Mouse (Mus musculus) cortical plate, adult 2 months (tissue): ENCODE measurements around the gene Spaar. TPM values are rescaled to one million over a fixed set of nuclear protein-coding genes. Genes with fewer than 3 reads are reported as not detected.
A peak's percentile ranks its signal among the peaks of the same experiment; 100 is the strongest.

ENCODE experiments used
- H3K27ac ChIP-seq: fragments of 200-500 bp; 2 replicates; pipeline ENCODE4 v1.5.1; 2012; ENCODE audit warnings: low read length, control low read depth, inconsistent platforms; ENCODE audit not compliant: insufficient read depth
- H3K4me1 ChIP-seq: fragments of 200-500 bp; 2 replicates; pipeline ENCODE4 v1.6.1; 2011; ENCODE audit warnings: low read length; ENCODE audit not compliant: control insufficient read depth, insufficient read depth
- H3K4me3 ChIP-seq: fragments of 200-500 bp; 2 replicates; pipeline ENCODE4 v1.5.1; 2011; ENCODE audit warnings: mild to moderate bottlenecking, low read length, control low read depth; ENCODE audit not compliant: insufficient read depth
- CTCF ChIP-seq: fragments of 200-500 bp; IDR thresholded peaks from 2 replicates; pipeline ENCODE4 v1.5.1; 2011; ENCODE audit warnings: mild to moderate bottlenecking, control low read depth, low read length; ENCODE audit not compliant: insufficient read depth; ENCODE audit errors: extremely low read depth
- POLR2A ChIP-seq: fragments of 200-500 bp; IDR thresholded peaks from 2 replicates; pipeline ENCODE4 v1.6.1; 2011; ENCODE audit warnings: mild to moderate bottlenecking, low read length, control low read depth; ENCODE audit not compliant: insufficient read depth; ENCODE audit errors: extremely low read depth
- polyA plus RNA-seq: library from polyadenylated mRNA; depleted of rRNA; stranded (reverse); fragments of >200 nt; gene quantifications from 2 replicates; pipeline ENCODE4 v1.2.3, GENCODE M21; 2012

The Spaar gene
- polyA plus RNA-seq, 1 experiment = 1.1 TPM

DNA sequence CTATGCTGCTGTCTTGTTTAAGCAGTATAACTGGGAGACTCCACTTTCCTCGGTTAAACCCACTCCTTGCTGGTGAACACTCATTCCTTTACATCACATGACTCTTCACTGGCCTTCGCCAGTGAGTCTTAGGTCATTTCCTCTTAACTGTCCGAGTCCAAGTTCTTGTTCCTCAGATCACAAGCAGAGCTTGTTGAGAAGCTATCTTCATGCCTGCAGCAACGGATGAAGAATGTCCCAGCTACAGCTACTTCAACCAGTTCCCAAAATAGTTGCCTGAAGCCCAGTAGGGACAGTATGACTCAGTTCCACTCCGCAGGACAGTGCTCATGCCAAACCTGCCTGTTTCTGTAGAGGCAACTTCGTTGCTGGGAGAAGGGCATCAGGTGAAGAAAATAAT is 27.4 kb downstream of the Spaar start:
- no peak overlapping the region for H3K27ac ChIP-seq
- H3K4me1 ChIP-seq = no peaks in the 10 kb centered on the region
- TF ChIP-seq CTCF = no peak
- TF ChIP-seq POLR2A = no peak
- H3K4me3 ChIP-seq = no peak overlapping the region

DNA sequence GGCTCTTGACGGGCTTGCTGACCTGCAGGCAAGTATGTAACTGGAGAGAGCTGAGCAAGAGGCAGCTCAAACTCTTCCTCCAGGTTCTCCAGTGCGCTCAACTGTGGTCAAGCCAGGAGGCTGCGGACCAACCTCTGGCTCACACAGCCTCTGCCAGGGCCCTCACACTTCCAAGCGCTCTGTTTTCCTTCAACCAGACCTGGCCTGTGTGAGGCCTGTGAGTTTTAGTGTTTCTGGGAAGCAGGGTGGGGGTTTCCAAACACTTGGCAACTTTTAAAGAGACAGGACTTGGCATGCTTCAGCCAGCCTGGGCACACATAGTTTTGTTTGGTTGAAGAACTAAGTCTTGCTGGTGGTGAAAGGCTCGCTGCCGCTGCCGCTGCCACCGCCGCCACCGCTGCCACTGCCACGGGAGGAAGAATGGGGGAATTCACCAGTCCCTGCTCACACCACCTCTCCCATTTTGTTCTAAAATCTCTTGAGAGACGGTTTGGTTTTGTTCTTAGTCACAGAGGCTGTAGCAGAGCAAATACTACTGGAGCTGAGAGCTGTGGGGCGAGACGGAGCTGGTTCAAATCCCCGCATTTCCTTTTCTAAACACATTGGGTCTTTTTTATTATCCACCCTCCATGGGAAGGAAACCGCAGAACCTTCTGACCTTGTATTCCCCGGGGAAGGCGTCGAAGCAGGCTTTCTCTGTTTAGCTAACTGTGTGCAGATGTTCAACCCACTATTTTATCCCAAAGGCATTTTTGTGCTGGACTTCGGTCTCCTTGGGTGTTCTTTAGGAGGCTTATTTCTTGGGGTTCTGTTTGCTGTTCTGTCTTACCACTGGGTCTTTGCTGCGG is 30.0 kb downstream of the Spaar start:
- no peak overlapping the region for H3K4me3 ChIP-seq
- no peaks in the 10 kb centered on the region for H3K4me1 ChIP-seq
- no peak overlapping the region for H3K27ac ChIP-seq
- TF ChIP-seq CTCF (no peak), POLR2A (no peak)

DNA sequence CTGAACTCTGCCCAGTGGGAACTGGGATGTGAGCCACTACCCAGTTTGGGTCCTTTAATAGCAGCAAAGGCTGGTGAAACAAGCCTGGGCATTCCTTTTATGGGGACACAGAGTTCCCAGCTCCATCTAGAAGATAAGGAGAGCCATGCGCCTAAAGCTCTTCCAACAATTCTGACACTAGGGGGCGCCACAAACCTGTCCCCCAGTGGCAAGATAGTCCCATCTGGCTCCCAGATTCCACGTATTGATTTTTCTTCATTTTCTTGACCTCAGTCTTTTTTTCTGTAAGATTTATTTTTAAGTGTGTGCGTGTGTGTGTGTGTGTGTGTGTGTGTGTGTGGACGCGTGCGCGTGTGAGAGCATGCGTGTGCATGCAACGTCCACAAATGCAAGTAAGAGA is 30.6 kb downstream of the Spaar start:
- TF ChIP-seq CTCF (peak; percentile 43), POLR2A (no peak)
- H3K27ac ChIP-seq = no peak overlapping the region
- no peak overlapping the region for H3K4me3 ChIP-seq
- H3K4me1 ChIP-seq = no peaks in the 10 kb centered on the region

DNA sequence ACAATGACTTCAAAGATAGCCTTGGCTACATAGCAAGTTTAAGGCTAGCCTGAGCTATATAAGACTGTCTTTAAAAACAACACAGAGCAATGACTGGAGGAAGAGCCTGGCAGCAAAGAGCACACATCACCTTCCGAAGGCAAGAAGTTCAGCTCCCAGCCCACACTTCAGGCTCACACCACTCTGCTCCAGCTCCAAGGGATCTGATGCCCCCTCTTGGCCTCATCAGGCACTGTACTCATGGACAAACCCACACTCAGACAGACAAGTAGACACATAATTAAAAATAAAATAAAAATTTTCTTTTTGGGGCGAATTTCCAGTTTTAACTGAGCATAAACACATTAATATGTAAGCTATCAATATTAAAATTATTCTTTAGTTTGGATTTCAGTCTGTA is 31.5 kb downstream of the Spaar start:
- Histone ChIP-seq H3K27ac (no peak overlapping the region), H3K4me1 (no peaks in the 10 kb centered on the region), H3K4me3 (no peak overlapping the region)
- TF ChIP-seq CTCF (no peak), POLR2A (no peak)

DNA sequence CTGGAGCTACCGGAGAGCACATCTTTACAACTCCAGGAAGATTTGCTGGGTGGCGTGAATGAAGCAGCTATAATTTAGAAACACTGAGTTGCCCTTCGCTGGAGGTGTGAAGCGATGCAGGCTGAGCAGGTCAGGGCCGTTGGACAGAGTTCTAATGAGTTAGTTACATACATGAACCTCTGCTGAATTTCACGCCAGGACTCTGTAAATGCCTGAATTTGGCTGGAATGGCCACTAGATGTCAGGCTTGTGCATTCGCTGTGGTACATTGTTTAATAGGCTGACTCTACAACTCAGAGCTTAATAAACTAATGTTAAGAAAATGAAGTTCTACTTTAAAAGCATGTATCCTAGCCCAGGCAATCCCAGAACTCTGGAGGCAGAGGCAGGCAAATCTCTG is 33.6 kb downstream of the Spaar start:
- Histone ChIP-seq H3K4me1 (no peaks in the 10 kb centered on the region), H3K27ac (no peak overlapping the region), H3K4me3 (no peak overlapping the region)
- TF ChIP-seq POLR2A (no peak), CTCF (peak; percentile 84)

DNA sequence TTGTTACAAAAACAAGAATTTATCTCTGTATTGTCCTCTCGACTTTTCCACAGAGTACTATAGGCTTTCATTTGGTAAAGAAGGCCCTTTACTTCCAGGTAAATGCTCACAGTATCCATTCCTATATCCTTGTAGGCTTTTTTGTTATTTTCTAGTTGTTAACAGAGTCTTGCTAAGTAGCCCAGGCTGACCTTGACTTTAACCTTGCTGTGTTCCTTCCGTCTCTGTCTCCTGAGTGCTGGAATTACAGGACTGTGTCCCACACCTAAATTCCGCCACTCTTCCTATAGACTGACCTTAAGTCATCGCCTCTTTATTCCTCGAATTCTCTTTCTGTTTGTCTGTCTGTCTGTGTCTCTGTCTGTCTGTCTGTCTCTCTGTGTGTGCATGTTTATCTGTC is 38.5 kb downstream of the Spaar start:
- Histone ChIP-seq H3K27ac (no peak overlapping the region), H3K4me1 (no peaks in the 10 kb centered on the region), H3K4me3 (no peak overlapping the region)
- TF ChIP-seq POLR2A (no peak), CTCF (no peak)

DNA sequence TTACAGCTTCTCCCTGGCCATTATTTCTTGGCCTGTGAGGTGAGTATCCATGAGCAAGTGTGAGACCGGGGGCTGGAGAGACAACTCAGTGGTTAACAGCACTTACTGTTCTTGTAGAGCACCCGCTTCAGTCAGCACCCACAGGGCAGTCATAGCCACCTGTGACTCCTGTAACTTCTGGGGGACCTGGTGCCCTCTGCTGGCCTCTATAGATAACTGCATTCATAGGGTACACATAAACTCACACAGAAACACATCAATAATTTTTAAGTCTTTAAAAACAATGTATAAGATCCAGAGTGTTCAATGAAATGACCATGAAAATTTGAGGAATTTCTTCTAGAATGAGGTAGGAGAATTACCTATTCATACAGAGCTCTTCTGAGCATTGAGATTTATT is 39.5 kb downstream of the Spaar start:
- Histone ChIP-seq H3K27ac (no peak overlapping the region), H3K4me1 (no peaks in the 10 kb centered on the region), H3K4me3 (no peak overlapping the region)
- no peak for TF ChIP-seq POLR2A
- no peak for TF ChIP-seq CTCF

DNA sequence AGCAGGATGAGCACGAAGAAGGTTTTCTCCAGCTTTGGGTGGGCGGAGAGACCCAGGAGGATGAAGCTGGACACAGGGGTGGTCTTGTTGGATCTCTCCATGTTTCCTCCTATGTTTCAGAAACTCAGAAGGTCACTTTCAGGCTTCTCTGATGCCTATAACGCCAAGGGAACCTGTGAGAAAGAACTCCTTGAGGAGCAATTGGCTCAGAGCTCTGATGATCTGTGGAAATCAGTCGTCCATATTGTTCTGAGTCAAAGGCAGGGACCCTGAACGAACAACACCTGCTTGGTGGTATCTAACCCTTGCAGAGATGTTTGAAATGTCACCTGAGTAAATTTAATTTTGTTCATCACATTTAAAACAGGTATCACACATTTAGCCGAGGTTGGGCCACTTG is 41.1 kb downstream of the Spaar start, which contains the start of gene Olfr159:
Gene Olfr159, minus strand, starts transcription at position 101 of the 400 bp plus-strand sequence.
- no peak within 1 kb of the TSS for H3K4me3 ChIP-seq
- no peaks in the 10 kb centered on the region for H3K4me1 ChIP-seq
- TF ChIP-seq POLR2A (no peak), CTCF (no peak)
- H3K27ac ChIP-seq = no peak within 1 kb of the TSS

DNA sequence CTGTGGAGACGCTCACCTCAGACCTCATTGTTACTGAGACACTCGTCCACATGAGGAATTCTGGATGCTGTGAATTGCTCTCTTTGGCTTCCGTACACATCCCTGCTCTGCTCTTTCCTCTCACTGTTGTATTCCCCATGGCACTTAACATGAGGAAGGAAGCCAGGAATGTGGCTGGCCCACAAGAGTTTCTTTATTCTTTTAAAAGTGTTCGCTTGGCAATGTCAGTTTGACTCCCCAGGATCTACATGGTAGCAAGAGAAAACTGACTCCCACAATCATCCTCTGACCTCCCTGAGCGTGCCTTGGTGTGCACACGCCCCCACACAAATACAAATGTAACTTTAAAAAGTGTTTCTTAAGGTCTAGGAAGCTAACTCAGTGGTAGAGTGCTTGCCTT is 41.8 kb downstream of the Spaar start:
- H3K4me1 ChIP-seq = no peaks in the 10 kb centered on the region
- TF ChIP-seq POLR2A (no peak), CTCF (no peak)
- H3K4me3 ChIP-seq = no peak overlapping the region
- no peak overlapping the region for H3K27ac ChIP-seq

DNA sequence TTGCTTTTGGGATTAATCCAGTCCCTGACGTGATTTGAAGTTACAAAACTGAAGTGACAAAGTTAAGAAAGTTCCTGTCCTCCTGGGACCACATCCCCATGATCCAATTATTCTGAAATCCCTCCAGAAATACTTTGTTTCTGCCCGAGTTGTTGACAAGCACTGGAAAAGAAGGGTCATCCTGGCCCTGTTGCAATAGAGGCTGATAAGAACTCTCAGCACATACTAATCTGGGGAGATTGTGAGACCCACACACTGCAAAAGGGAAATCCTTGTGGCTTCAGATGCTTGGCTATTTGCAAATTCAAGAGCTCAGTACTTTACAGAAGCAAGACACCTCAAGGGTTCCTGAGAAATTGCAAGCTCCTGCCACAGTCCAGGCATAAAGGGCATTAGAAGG is 42.5 kb downstream of the Spaar start:
- H3K4me1 ChIP-seq = no peaks in the 10 kb centered on the region
- H3K27ac ChIP-seq = no peak overlapping the region
- H3K4me3 ChIP-seq = no peak overlapping the region
- TF ChIP-seq CTCF (no peak), POLR2A (no peak)
